Mouse (Mus musculus) testis, adult 2 months (tissue): Measurements from ENCODE around the gene Tbck.

Source experiments
- CTCF ChIP-seq: fragments of 200-500 bp; IDR thresholded peaks from 2 replicates; pipeline ENCODE4 v1.5.1; 2012; ENCODE audit warnings: low read depth, mild to moderate bottlenecking, inconsistent platforms, low read length, moderate library complexity; ENCODE audit not compliant: control insufficient read depth, insufficient read depth, insufficient replicate concordance
- POLR2A ChIP-seq: fragments of 200-500 bp; IDR thresholded peaks from 2 replicates; pipeline ENCODE4 v1.6.1; 2012; ENCODE audit warnings: low read depth, mild to moderate bottlenecking, inconsistent platforms, low read length, moderate library complexity; ENCODE audit not compliant: control insufficient read depth

- TF ChIP-seq CTCF (no peak), POLR2A (no peak)
Measured at GRCm38 (mm10) chr3:132814791-132815496, 131.0 kb downstream of the Tbck start.
